Mouse (Mus musculus): Measurements from ENCODE around the gene Atn1. TPM values are rescaled to one million over a fixed set of nuclear protein-coding genes. Genes with fewer than 3 reads are reported as not detected.

Atn1 gene
- polyA plus RNA-seq, 1 experiment from 2014 or later: 9.6 TPM

DNA sequence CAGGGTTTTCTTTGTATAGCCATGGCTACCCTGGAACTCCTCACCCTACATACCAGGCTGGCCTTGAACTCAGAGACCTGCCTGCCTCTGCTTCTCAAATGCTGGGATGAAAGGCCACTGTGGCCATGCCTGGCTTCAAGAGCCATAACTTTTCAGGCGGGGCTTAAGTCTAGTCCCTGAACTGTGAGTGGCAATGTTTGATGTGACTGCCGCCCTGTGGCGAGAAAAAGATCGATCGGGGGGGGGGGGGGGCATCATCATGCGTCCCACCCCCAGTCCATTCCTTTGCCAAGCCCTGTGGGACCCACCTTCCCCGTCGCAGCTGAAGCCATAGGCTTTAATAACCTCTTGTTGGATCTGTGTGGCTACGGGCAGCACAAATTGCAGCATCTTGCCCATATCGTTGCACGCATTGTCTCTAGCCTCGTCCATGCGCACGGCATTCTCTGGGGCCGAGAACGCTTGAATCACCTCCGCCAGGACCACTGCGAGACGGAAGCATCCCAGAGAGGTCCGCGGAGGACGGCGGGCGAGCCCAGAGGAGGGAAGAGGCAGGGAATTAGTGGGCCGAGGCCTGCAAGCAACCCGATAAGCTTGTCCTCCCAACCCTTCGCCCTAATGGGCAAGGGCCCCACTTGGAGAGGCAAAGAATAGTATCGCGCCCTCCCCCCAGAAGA lies 16.0 kb downstream of the Atn1 start:
- Histone ChIP-seq H3K9me3 (ENCODE audit: low read length) (no peaks in the 10 kb centered on the region), H3K9ac (replicated peaks; ENCODE audit: low read depth) (peak overlapping the region; percentile 53), H3K4me1 (ENCODE audit: insufficient read depth, low read depth, low read length) (no peaks in the 10 kb centered on the region; the same call in 1 of the 2 replicates), H3K27me3 (replicated peaks; ENCODE audit: insufficient read depth, low read length) (no peaks in the 10 kb centered on the region), H3K4me3 (ENCODE audit: low read depth, low read length) (peak overlapping the region; percentile 58), H3K36me3 (ENCODE audit: insufficient read depth, low read length) (peaks cover 9% of the 10 kb centered on the region; the same call in 1 of the 2 replicates), H3K27ac (ENCODE audit: low read length) (peak overlapping the region; percentile 96), H3K4me2 (replicated peaks; ENCODE audit: low read depth, low read length) (peak overlapping the region; percentile 80)
- TF ChIP-seq CTCF (IDR thresholded peaks at IDR 0.05): peak; percentile 76
- TF ChIP-seq EP300 (IDR thresholded peaks at IDR 0.05): no peak
- ATAC-seq: peak; percentile 16
- DNase-seq (ENCODE audit: low spot score): peak; percentile 84
- under 1% methylated on average over 26 of the region's 29 CpGs for WGBS

DNA sequence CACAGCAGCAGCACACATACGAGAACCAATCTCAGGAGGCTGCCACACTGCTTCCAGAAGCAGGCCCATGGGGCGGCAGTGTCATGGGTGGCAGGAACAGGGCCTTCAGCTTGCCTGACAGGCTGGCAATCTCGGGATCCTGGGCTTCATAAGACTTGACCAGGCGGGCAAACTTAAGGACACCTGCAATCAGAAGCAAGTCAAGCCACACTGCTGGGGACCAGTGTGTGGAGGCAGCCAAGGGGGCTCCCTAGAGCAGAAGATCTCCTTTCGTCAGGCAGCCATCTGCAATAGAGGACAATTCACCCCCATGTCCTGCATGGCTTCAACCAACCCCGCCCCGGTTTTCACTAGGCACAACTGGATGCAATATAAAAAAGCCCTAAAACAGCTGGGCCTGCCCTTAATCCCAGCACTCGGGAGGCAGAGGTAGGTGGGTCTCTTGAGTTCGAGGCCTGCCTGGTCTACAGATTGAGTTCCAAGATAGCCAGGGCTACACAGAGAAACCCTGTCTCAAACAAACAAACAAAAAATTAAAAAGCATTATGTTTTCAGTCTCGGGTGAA lies 17.0 kb downstream of the Atn1 start:
- Histone ChIP-seq H3K27ac (ENCODE audit: low read length) (peak overlapping the region; percentile 72), H3K27me3 (replicated peaks; ENCODE audit: insufficient read depth, low read length) (no peaks in the 10 kb centered on the region), H3K9ac (replicated peaks; ENCODE audit: low read depth) (no peak overlapping the region), H3K36me3 (ENCODE audit: insufficient read depth, low read length) (peaks cover 9% of the 10 kb centered on the region; the same call in 1 of the 2 replicates), H3K4me3 (ENCODE audit: low read depth, low read length) (no peak overlapping the region), H3K4me2 (replicated peaks; ENCODE audit: low read depth, low read length) (no peak overlapping the region), H3K4me1 (ENCODE audit: insufficient read depth, low read depth, low read length) (no peaks in the 10 kb centered on the region; the same call in 1 of the 2 replicates), H3K9me3 (ENCODE audit: low read length) (no peaks in the 10 kb centered on the region)
- ATAC-seq (no peak), DNase-seq (ENCODE audit: low spot score) (no peak)
- WGBS: 86% methylated on average over 10 of the region's 10 CpGs
- TF ChIP-seq CTCF (IDR thresholded peaks at IDR 0.05): no peak
- no peak for TF ChIP-seq EP300 (IDR thresholded peaks at IDR 0.05)

GRCm38 (mm10) chr6:124738511-124739023 lies 17.8 kb downstream of the Atn1 start, which contains the start of gene Ptpn6:
Gene Ptpn6 (minus strand): TSS chr6:124738714.
- peak; percentile 95 for DNase-seq (ENCODE audit: low spot score)
- H3K36me3 ChIP-seq (ENCODE audit: insufficient read depth, low read length): peaks cover 9% of the 10 kb centered on the region; the same call in 1 of the 2 replicates

DNA sequence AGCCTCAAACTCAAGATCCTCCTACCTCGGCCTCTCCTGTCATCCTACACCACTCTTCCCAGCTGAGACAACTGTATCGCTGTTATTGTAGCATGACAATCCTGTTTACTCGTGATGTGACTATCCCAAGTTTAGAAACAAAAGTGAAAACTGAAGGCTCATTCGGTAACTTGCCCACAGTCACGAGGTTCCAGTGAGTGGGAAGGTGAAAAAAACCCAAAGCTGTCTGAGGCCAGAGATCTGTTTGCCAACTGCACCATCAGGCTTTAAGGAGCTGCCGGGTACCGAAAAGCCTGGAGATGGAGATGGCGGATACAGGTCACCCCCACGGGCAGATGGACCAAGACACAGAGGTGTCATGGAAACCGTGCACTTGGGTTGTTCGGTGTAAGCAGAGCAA lies 19.3 kb downstream of the Atn1 start:
- Histone ChIP-seq H3K36me3 (ENCODE audit: insufficient read depth, low read length) (no peaks in the 10 kb centered on the region), H3K4me3 (ENCODE audit: low read depth, low read length) (no peak overlapping the region), H3K4me1 (ENCODE audit: insufficient read depth, low read depth, low read length) (peaks cover 4% of the 10 kb centered on the region), H3K27me3 (replicated peaks; ENCODE audit: insufficient read depth, low read length) (no peaks in the 10 kb centered on the region), H3K27ac (ENCODE audit: low read length) (no peak overlapping the region), H3K4me2 (replicated peaks; ENCODE audit: low read depth, low read length) (no peak overlapping the region), H3K9me3 (ENCODE audit: low read length) (no peaks in the 10 kb centered on the region), H3K9ac (replicated peaks; ENCODE audit: low read depth) (no peak overlapping the region)
- no peak for ATAC-seq
- WGBS: 87% methylated on average over 11 of the region's 11 CpGs
- TF ChIP-seq EP300 (IDR thresholded peaks at IDR 0.05) (no peak), CTCF (IDR thresholded peaks at IDR 0.05) (no peak)
- no peak for DNase-seq (ENCODE audit: low spot score)

More at GRCm38 (mm10) chr6:124738511-124739023, 17.8 kb downstream of the Atn1 start, which contains the start of gene Ptpn6:
- ATAC-seq: peak; percentile 77
- H3K9ac ChIP-seq (replicated peaks; ENCODE audit: low read depth): 0 out of 2 replicates have a peak within 1 kb of the TSS, but pooled peaks have one; percentile 9
- H3K4me1 ChIP-seq (ENCODE audit: insufficient read depth, low read depth, low read length): no peaks in the 10 kb centered on the region; the same call in 1 of the 2 replicates
- H3K27me3 ChIP-seq (replicated peaks; ENCODE audit: insufficient read depth, low read length): no peaks in the 10 kb centered on the region
- no peak within 1 kb of the TSS for H3K4me3 ChIP-seq (ENCODE audit: low read depth, low read length)
- H3K27ac ChIP-seq (ENCODE audit: low read length): peak within 1 kb of the TSS; percentile 72
- no peaks in the 10 kb centered on the region for H3K9me3 ChIP-seq (ENCODE audit: low read length)
- WGBS: 32% methylated on average over 15 of the region's 15 CpGs
- TF ChIP-seq CTCF (IDR thresholded peaks at IDR 0.05) (no peak), EP300 (IDR thresholded peaks at IDR 0.05) (no peak)
- peak within 1 kb of the TSS; percentile 34; the same call in 1 of the 2 replicates for H3K4me2 ChIP-seq (replicated peaks; ENCODE audit: low read depth, low read length)

DNA sequence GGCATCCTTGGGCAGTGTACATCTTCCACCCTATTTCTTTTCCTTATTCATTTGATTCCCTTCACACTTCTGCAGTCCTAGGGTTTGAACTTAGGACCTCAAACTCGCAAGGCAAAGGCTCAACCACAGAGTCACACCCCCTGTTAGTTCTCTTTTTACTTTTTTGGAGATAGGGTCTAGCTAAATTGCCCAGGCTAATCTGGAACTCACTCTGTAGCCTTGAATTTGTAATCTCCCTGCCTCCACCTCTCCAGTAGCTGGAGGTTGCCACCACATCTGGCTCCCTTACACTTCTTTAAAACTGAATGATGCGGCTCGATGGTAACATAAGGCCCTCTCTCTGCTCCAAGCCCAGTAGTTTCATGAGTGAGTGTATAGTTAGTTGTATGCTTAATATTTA lies 21.9 kb downstream of the Atn1 start:
- ATAC-seq (no peak), DNase-seq (ENCODE audit: low spot score) (no peak)
- no peaks in the 10 kb centered on the region for H3K36me3 ChIP-seq (ENCODE audit: insufficient read depth, low read length)
- H3K27me3 ChIP-seq (replicated peaks; ENCODE audit: insufficient read depth, low read length): no peaks in the 10 kb centered on the region
- no peaks in the 10 kb centered on the region for H3K9me3 ChIP-seq (ENCODE audit: low read length)
- no peak overlapping the region for H3K27ac ChIP-seq (ENCODE audit: low read length)
- TF ChIP-seq EP300 (IDR thresholded peaks at IDR 0.05) (no peak), CTCF (IDR thresholded peaks at IDR 0.05) (no peak)
- peaks cover 4% of the 10 kb centered on the region for H3K4me1 ChIP-seq (ENCODE audit: insufficient read depth, low read depth, low read length)
- 78% methylated on average over 3 of the region's 3 CpGs for WGBS
- no peak overlapping the region for H3K4me2 ChIP-seq (replicated peaks; ENCODE audit: low read depth, low read length)
- no peak overlapping the region for H3K9ac ChIP-seq (replicated peaks; ENCODE audit: low read depth)
- no peak overlapping the region for H3K4me3 ChIP-seq (ENCODE audit: low read depth, low read length)
